Mouse (Mus musculus): ENCODE data around the gene Arhgef11. TPM values are rescaled to one million over a fixed set of nuclear protein-coding genes. Genes with fewer than 3 reads are reported as not detected.

Gene Arhgef11
- total and polyA plus RNA-seq, 3 experiments: 2.0 to 4.9 TPM; not detected in 1

DNA sequence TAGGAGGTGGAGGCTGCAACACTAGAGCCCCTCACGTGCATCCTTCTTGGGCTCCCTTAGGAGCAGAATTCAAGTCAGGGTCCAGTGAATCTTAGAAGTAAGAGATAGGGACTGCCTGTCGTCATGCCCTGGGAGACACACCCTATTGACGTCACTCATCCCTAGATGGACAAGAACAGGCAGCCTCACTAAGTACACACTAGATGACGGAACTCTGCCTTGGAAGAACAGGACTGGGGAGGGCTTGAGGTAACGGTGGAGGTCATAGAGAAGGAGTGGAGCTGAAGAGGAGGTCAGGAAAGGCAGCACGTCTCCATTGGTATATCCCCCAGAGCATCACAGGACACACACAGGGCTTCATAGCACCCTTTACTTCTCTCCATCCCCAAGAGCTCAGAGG, 111.3 kb downstream of the Arhgef11 start:
- Histone ChIP-seq H3K27ac (ENCODE audit: control insufficient read depth, low read depth, low read length) (no peak overlapping the region), H3K36me3 (ENCODE audit: control insufficient read depth in 1 of 2, insufficient read depth in 2 of 2, low read length in 2 of 2) (0 out of 4 replicates have a peak, but pooled peaks cover 0 to 2% of the 10 kb centered on the region in 2 experiments), H3K4me3 (ENCODE audit: control insufficient read depth in 1 of 2, insufficient read depth in 1 of 2, low read depth in 2 of 2, low read length in 2 of 2) (no peak overlapping the region), H3K9ac (ENCODE audit: control insufficient read depth, low read depth, low read length, poor library complexity, severe bottlenecking) (no peak overlapping the region), H3K9me3 (replicated peaks; ENCODE audit: insufficient read depth, low read length) (no peaks in the 10 kb centered on the region), H3K4me1 (ENCODE audit: control insufficient read depth in 1 of 2, insufficient read depth in 2 of 2, low read length in 2 of 2) (peaks cover 0 to 5% of the 10 kb centered on the region in 2 experiments; a peak in 1 of 4 replicates), H3K27me3 (ENCODE audit: control insufficient read depth in 1 of 2, insufficient read depth in 2 of 2, low read length in 2 of 2) (no peaks in the 10 kb centered on the region), H3K79me2 (ENCODE audit: control insufficient read depth, insufficient read depth, low read length, poor library complexity) (no peaks in the 10 kb centered on the region)
- no peak for DNase-seq (ENCODE audit: low read depth, low spot score)
- TF ChIP-seq ZKSCAN1 (IDR thresholded peaks at IDR 0.05; ENCODE audit: low read depth, low read length): no peak
- no peak for TF ChIP-seq ZNF384 (IDR thresholded peaks at IDR 0.05; ENCODE audit: low read depth, low read length)
- TF ChIP-seq NELFE (IDR thresholded peaks at IDR 0.05; ENCODE audit: low read depth, low read length): no peak
- TF ChIP-seq RAD21 (IDR thresholded peaks at IDR 0.05; ENCODE audit: low read depth, low read length): no peak
- no peak for TF ChIP-seq USF2 (IDR thresholded peaks at IDR 0.05; ENCODE audit: borderline replicate concordance in 1 of 2, insufficient read depth in 1 of 2, low read depth in 1 of 2, low read length in 2 of 2)
- TF ChIP-seq GATA1 (IDR thresholded peaks at IDR 0.05; ENCODE audit: low read depth, low read length): no peak
- TF ChIP-seq RCOR1 (IDR thresholded peaks at IDR 0.05; ENCODE audit: low read depth, low read length): no peak
- TF ChIP-seq POLR2AphosphoS5 (IDR thresholded peaks at IDR 0.05; ENCODE audit: borderline replicate concordance, low read depth, low read length): no peak
- no peak for TF ChIP-seq USF1 (IDR thresholded peaks at IDR 0.05; ENCODE audit: low read depth, low read length)
- TF ChIP-seq JUND (IDR thresholded peaks at IDR 0.05; ENCODE audit: low read depth, low read length): no peak
- no peak for TF ChIP-seq GABPA (IDR thresholded peaks at IDR 0.05; ENCODE audit: low read depth, low read length)
- TF ChIP-seq EP300 (IDR thresholded peaks at IDR 0.05; ENCODE audit: low read depth in 1 of 2, low read length in 2 of 2): no peak
- no peak for TF ChIP-seq POLR2AphosphoS2 (IDR thresholded peaks at IDR 0.05; ENCODE audit: low read length)
- no peak for TF ChIP-seq MAFK (IDR thresholded peaks at IDR 0.05; ENCODE audit: borderline replicate concordance, low read depth, low read length)
- no peak for TF ChIP-seq HCFC1 (IDR thresholded peaks at IDR 0.05; ENCODE audit: low read depth, low read length)
- TF ChIP-seq KAT2A (conservative IDR thresholded peaks at IDR 0.05; ENCODE audit: low read depth, low read length): no peak
- no peak for TF ChIP-seq MXI1 (IDR thresholded peaks at IDR 0.05; ENCODE audit: low read depth, low read length)
- no peak for TF ChIP-seq CHD2 (IDR thresholded peaks at IDR 0.05; ENCODE audit: low read length)

GRCm38 (mm10) chr3:87733098-87733497, 115.7 kb downstream of the Arhgef11 start:
- H3K27me3 ChIP-seq (ENCODE audit: control insufficient read depth in 1 of 2, insufficient read depth in 2 of 2, low read length in 2 of 2): no peaks in the 10 kb centered on the region
- no peak for TF ChIP-seq CTCF (IDR thresholded peaks at IDR 0.05 in 2 of 3, conservative IDR thresholded peaks at IDR 0.05 in 1 of 3; ENCODE audit: control insufficient read depth in 1 of 3, insufficient read depth in 1 of 3, low read depth in 2 of 3, low read length in 3 of 3, poor library complexity in 1 of 3, severe bottlenecking in 1 of 3)
- TF ChIP-seq GATA1 (IDR thresholded peaks at IDR 0.05; ENCODE audit: low read depth, low read length): no peak
- TF ChIP-seq MAZ (IDR thresholded peaks at IDR 0.05; ENCODE audit: low read depth, low read length): no peak
- TF ChIP-seq CHD2 (IDR thresholded peaks at IDR 0.05; ENCODE audit: low read length): no peak
- TF ChIP-seq SMC3 (IDR thresholded peaks at IDR 0.05; ENCODE audit: low read depth, low read length): no peak
- TF ChIP-seq MEF2A (IDR thresholded peaks at IDR 0.05; ENCODE audit: extremely low read depth, insufficient replicate concordance, low read depth, low read length, poor library complexity, severe bottlenecking): no peak
- no peak for TF ChIP-seq POLR2A (IDR thresholded peaks at IDR 0.05; ENCODE audit: control insufficient read depth in 1 of 2, insufficient read depth in 1 of 2, low read depth in 1 of 2, low read length in 2 of 2, poor library complexity in 1 of 2)
- no peak for TF ChIP-seq EP300 (IDR thresholded peaks at IDR 0.05; ENCODE audit: low read depth in 1 of 2, low read length in 2 of 2)
- TF ChIP-seq CHD1 (IDR thresholded peaks at IDR 0.05; ENCODE audit: low read depth, low read length): no peak
- TF ChIP-seq HCFC1 (IDR thresholded peaks at IDR 0.05; ENCODE audit: low read depth, low read length): no peak
- TF ChIP-seq USF1 (IDR thresholded peaks at IDR 0.05; ENCODE audit: low read depth, low read length): no peak
- no peak for TF ChIP-seq MAX (IDR thresholded peaks at IDR 0.05; ENCODE audit: low read length)
- TF ChIP-seq GABPA (IDR thresholded peaks at IDR 0.05; ENCODE audit: low read depth, low read length): no peak
- TF ChIP-seq TBP (IDR thresholded peaks at IDR 0.05; ENCODE audit: low read depth, low read length): no peak
- TF ChIP-seq TCF12 (IDR thresholded peaks at IDR 0.05; ENCODE audit: low read depth, low read length): no peak
- no peak for TF ChIP-seq ELF1 (IDR thresholded peaks at IDR 0.05; ENCODE audit: low read depth, low read length)
- TF ChIP-seq RCOR1 (IDR thresholded peaks at IDR 0.05; ENCODE audit: low read depth, low read length): no peak

More at GRCm38 (mm10) chr3:87733098-87733497, 115.7 kb downstream of the Arhgef11 start:
- Histone ChIP-seq H3K4me1 (ENCODE audit: control insufficient read depth in 1 of 2, insufficient read depth in 2 of 2, low read length in 2 of 2) (peaks cover 0 to 5% of the 10 kb centered on the region in 2 experiments; a peak in 1 of 4 replicates), H3K27ac (ENCODE audit: control insufficient read depth, low read depth, low read length) (no peak overlapping the region), H3K9ac (ENCODE audit: control insufficient read depth, low read depth, low read length, poor library complexity, severe bottlenecking) (no peak overlapping the region), H3K4me3 (ENCODE audit: control insufficient read depth in 1 of 2, insufficient read depth in 1 of 2, low read depth in 2 of 2, low read length in 2 of 2) (no peak overlapping the region), H3K9me3 (replicated peaks; ENCODE audit: insufficient read depth, low read length) (no peaks in the 10 kb centered on the region), H3K79me2 (ENCODE audit: control insufficient read depth, insufficient read depth, low read length, poor library complexity) (no peaks in the 10 kb centered on the region), H3K36me3 (ENCODE audit: control insufficient read depth in 1 of 2, insufficient read depth in 2 of 2, low read length in 2 of 2) (0 out of 4 replicates have a peak, but pooled peaks cover 0 to 2% of the 10 kb centered on the region in 2 experiments)
- no peak for DNase-seq (ENCODE audit: low read depth, low spot score)
